Mouse (Mus musculus) heart, postnatal 0 days (tissue): ENCODE measurements around the gene Ins1. TPM values are rescaled to one million over a fixed set of nuclear protein-coding genes. Genes with fewer than 3 reads are reported as not detected.

Experiments
- ATAC-seq: fragments of 200-750 bp; cut with Nextera tagmentation; 2 replicates; pipeline ENCODE4 v1.8.0; 2017; ENCODE audit warnings: low read depth, moderate number of reproducible peaks, moderate library complexity; ENCODE audit not compliant: insufficient read depth
- DNase-seq: peaks from one replicate; pipeline ENCODE4 v3.0.0-alpha.2; 2016; ENCODE audit warnings: low spot score
- H3K27ac ChIP-seq: fragments of 300-500 bp; sonication (generic); 2 replicates; pipeline ENCODE4 v1.5.1; 2014; ENCODE audit warnings: low read depth, mild to moderate bottlenecking
- H3K27me3 ChIP-seq: fragments of 300-500 bp; sonication (generic); 2 replicates; pipeline ENCODE4 v1.6.1; 2014; ENCODE audit warnings: low read length, mixed read lengths; ENCODE audit not compliant: control insufficient read depth, insufficient read depth
- H3K36me3 ChIP-seq: fragments of 300-500 bp; sonication (generic); replicated peaks from 2 replicates; pipeline ENCODE4 v1.6.1; 2014; ENCODE audit warnings: low read length, mixed read lengths; ENCODE audit not compliant: control insufficient read depth, insufficient read depth
- H3K4me1 ChIP-seq: fragments of 300-500 bp; sonication (generic); 2 replicates; pipeline ENCODE4 v1.6.1; 2014; ENCODE audit warnings: antibody characterized with exemption; ENCODE audit not compliant: control insufficient read depth, insufficient read depth
- H3K4me2 ChIP-seq: fragments of 300-500 bp; sonication (generic); 2 replicates; pipeline ENCODE4 v1.6.1; 2014; ENCODE audit warnings: low read depth, mild to moderate bottlenecking, low read length, moderate library complexity
- H3K4me3 ChIP-seq: fragments of 300-500 bp; sonication (generic); 2 replicates; pipeline ENCODE4 v1.5.1; 2014; ENCODE audit warnings: low read depth, low read length
- H3K9ac ChIP-seq: fragments of 300-500 bp; sonication (generic); replicated peaks from 2 replicates; pipeline ENCODE4 v1.6.1; 2014; ENCODE audit warnings: low read depth, low read length, mixed read lengths
- H3K9me3 ChIP-seq: fragments of 300-500 bp; sonication (generic); replicated peaks from 2 replicates; pipeline ENCODE4 v1.6.1; 2016; ENCODE audit warnings: low read length; ENCODE audit not compliant: control insufficient read depth
- CTCF ChIP-seq: IDR thresholded peaks from 2 replicates; pipeline ENCODE4 v1.5.1; 2016; ENCODE audit warnings: antibody characterized with exemption, control low read depth, low read depth
- EP300 ChIP-seq: IDR thresholded peaks from 2 replicates; pipeline ENCODE4 v1.6.1; 2016; ENCODE audit warnings: antibody characterized with exemption, low read depth
- polyA plus RNA-seq: library from polyadenylated mRNA; unstranded; fragments of >200 nt; fragmentation: Nextera tagmentation; extraction: Ambion mirVana; gene quantifications from 2 replicates; pipeline ENCODE4 v1.2.1, GENCODE M21; 2015
- total RNA-seq: library from RNA; depleted of rRNA; stranded (reverse); fragments of >200 nt; gene quantifications from 2 replicates; pipeline ENCODE4 v1.2.3, GENCODE M21; 2014; ENCODE audit warnings: low replicate concordance; rRNA removed

Ins1 gene
- not detected in 2 replicates for total RNA-seq
- polyA plus RNA-seq = not detected in 2 replicates

DNA sequence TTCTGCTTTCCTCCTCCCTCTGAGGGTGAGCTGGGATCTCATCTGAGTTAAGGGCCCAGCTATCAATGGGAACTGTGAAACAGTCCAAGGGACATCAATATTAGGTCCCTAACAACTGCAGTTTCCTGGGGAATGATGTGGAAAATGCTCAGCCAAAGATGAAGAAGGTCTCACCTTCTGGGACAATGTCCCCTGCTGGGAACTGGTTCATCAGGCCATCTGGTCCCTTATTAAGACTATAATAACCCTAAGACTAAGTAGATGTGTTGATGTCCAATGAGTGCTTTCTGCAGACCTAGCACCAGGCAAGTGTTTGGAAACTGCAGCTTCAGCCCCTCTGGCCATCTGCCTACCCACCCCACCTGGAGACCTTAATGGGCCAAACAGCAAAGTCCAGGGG lies at the start of gene Ins1:
Ins1 (plus strand) TSS at position 301 of the 400 bp plus-strand sequence.
- Histone ChIP-seq H3K4me2 (no peak within 1 kb of the TSS), H3K9me3 (no peaks in the 10 kb centered on the region), H3K9ac (no peak within 1 kb of the TSS), H3K36me3 (no peaks in the 10 kb centered on the region), H3K27ac (no peak within 1 kb of the TSS), H3K4me1 (no peaks in the 10 kb centered on the region), H3K27me3 (no peaks in the 10 kb centered on the region), H3K4me3 (no peak within 1 kb of the TSS)
- no peak for ATAC-seq
- no peak for TF ChIP-seq EP300
- no peak for TF ChIP-seq CTCF
- DNase-seq = no peak
